Mouse (Mus musculus) spleen, postnatal 4 days (tissue): ENCODE results near the gene Prdx2.

Experiments used
- DNase-seq, 2 experiments: peaks; one replicate each; pipeline ENCODE4 v3.0.0; 2022; ENCODE audit warnings: low spot score in 2 of 2

Gene Prdx2

DNA sequence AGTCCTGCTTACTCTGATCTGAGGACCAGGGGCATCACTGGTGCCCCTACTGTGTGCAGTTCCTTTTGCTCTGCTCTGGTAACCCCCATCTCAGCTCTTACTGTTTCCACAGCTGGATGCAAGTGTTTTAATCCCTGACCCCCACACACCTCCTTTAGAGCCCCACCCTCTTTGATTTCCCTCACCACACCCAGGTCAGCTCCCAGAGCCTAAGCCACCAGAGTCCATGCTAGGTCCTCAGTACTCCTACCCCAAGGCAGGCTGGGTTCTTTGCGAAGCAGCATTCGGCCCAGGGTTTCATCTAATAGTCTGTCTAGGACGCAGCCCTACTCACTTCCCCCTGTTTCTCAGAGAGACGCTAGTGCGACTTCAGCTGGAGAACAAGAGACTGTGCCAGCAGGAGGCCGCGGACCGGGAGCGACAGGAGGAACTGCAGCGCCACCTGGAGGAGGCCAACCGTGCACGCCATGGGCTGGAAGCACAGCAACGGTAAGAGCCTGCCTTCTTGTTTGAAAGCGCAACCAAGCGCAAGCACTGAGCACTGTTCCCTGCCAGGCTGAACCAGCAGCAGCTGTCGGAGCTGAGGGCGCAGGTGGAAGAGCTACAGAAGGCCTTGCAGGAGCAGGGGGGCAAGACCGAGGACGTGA is 28.4 kb downstream of the Prdx2 start:
- peak; percentile 90 to 98 for DNase-seq

DNA sequence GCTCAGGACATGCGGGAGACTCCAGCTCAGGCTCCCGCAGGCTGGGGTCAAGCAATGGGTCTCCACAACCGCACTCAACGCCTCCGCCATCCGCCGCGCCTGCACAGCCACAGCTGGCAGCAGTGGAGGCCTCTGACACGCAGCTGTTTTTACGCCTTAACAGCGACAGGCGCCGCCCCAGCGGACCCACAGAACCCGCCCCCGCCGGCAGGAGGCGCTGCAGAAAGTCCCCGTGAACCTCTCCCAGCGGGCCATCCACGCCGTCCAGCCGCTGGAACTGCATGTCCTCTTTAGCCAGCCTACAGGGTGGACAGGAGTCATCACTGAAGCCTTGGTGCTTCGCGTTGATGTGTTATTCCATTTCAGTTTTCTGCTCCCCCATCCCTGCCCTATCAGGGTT is 38.3 kb downstream of the Prdx2 start:
- DNase-seq = peak; percentile 66 to 88

DNA sequence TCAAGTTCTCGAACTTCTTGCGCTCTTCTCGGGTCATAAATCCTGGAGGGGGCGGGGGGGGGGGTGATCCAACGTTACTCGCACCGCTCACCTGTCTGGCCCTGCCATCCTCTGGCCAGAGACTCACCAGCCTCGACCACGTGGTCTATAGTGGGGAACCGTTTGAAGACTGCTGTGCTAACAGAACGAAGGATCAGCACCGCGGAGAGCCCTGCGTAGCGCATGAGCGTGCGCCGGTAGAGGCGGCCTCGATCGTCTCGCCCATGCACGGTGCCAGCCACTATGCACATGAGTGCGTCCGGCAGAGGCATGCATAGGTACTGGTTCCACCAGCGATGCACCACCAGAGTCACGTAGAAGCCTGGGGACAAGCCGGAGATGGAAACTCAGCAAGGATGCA is 41.9 kb downstream of the Prdx2 start:
- DNase-seq = no peak

DNA sequence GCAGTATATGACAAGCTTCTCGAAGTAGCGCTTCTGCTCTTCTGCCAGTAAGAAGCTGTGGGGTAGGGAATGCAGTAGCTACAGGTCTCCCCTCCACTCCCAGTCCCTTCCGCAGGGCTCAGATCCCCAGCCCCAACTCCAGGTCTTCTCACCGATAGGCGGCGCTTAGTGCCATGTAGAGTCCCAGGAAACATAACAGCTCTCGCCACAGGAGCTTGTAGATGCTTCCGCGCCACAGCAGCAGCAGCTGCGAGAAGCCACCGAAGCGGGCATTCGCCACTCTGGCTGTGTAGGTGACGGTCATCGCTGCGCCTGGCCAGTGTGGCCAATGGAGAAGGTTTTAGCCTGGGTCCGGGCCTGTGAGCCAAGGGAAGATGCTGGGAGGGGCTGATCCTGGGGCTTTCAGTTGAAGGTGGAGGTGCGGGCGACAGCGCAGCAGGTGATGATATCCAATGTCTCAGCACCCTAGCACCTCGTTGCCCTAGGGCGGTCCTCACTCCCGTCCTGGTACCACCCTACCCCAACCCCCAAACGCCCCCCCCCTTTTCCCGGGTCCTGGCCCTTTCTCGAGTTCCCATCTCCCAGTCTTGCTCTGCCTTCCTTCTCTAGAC is 43.9 kb downstream of the Prdx2 start:
- DNase-seq = peak; percentile 65 to 83

DNA sequence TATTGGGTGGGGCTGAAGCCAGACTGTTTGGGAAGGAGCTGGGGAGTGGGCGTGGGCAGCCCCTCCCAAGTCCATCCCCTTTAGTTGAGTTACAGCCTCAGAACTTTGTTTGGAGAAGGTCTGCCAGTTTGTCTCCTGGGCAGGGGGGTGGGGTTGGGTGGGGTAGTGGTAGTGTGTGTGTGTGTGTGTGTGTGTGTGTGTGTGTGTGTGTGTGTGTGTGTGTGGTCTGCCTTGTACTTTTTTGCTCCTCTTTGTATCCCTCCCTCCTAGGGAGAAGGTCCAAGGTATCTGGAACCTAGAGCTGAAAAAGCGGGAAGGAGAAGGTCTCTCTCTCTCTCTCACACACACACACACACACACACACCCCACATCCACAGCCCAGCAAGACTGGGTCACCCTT is 45.0 kb downstream of the Prdx2 start, which contains the start of gene Best2:
TSS of gene Best2 (minus strand) at position 101 of the 400 bp plus-strand sequence.
- DNase-seq = no peak

DNA sequence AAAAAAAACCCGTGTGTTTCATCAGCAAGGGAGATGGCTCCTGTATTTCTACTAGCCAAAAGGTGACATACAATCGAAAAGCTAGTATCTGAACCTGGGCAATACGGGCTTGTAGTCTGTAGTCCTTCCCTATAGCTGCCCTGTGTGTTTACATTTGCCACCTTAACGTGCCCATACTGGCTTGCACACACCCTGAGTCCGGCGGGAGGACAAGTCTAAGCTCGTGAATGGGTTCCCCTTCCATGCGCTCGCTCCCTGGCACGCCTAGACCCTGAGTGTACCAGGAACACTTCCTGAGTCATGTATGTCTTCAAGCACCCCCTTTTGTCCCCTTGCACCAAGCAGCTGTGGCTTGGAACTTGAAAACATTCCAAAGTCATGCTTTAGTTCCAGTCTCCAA is 47.3 kb downstream of the Prdx2 start:
- peak in 1 of 2 experiments; percentile 56 for DNase-seq

DNA sequence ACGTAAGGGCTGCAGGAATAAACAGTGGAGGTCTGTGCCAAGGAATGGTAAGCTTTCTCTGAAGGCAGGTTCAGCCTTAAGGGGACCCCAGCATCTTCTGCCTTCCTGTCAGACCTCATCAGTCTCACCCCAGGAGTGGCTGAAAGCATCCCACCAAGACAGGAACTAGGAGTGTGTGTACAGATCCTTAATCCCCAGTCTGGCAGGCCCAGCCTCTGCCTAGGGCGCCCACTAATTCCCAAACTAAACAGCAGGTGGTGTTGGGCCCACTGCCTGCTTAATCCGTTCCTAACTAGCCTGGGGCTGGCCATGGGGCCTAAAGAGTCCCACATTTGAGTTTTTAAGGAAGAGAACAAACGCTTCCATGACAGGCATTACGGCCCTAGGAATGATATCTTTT is 47.8 kb downstream of the Prdx2 start:
- peak in 1 of 2 experiments; percentile 58 for DNase-seq

DNA sequence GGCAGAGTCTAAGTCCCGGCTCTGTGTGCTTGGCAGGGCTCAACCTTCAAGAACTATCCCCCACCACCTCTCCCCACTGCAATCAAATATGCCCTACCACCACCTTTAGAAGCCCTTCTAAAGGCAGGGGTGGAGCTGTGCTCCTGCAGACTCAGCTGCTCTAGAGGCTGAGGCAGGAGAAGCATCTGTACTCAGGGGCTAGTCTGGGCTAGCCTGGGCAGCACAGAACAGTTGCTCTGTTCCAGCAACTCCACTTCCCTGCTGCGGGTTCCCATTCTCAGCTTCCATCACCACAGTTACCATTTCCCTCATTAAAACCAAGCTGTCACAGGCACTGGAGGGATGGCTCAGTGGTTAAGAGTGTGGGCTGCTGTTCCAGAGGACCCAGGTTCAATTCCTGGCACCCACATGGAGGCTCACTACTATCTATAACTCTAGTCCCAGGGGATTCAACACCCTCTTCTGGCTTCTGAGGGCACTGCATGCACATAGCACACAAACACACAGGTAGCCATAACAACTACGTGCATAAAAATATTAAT is 52.2 kb downstream of the Prdx2 start:
- DNase-seq = no peak

DNA sequence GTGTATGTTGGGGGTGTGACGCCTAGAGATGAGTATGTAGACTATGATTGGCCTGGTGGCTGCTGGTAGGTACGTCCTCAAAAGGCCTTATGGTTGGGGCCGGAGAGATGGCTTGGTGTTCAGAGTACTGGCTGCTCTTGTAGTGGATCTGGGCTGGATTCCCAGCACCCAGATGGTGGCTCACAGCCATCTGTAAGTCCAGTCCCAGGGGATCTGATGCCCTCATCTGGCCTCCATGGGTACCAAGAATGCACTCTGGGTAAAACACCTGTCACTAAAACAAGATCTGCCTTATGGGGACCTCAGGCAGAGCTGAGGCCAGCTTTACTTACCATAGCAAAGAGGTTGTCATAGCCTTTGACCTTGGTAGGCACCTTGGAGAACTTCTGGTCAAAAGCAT is 54.5 kb downstream of the Prdx2 start:
- no peak for DNase-seq
